Mouse (Mus musculus): ENCODE data around the gene Gramd1b. TPM values are rescaled to one million over a fixed set of nuclear protein-coding genes. Genes with fewer than 3 reads are reported as not detected.

The Gramd1b gene
- polyA plus RNA-seq, 1 experiment = not detected

GRCm38 (mm10) chr9:40320879-40321667 lies 210.1 kb downstream of the Gramd1b start:
- no peak for TF ChIP-seq GATA1 (IDR thresholded peaks at IDR 0.05; ENCODE audit: low read length)

GRCm38 (mm10) chr9:40320405-40320804 lies 210.8 kb downstream of the Gramd1b start:
- no peak for TF ChIP-seq GATA1 (IDR thresholded peaks at IDR 0.05; ENCODE audit: low read length)

GRCm38 (mm10) chr9:40318771-40319170 lies 212.4 kb downstream of the Gramd1b start:
- no peak for TF ChIP-seq GATA1 (IDR thresholded peaks at IDR 0.05; ENCODE audit: low read length)

GRCm38 (mm10) chr9:40317735-40318134 lies 213.4 kb downstream of the Gramd1b start:
- TF ChIP-seq GATA1 (IDR thresholded peaks at IDR 0.05; ENCODE audit: low read length) = no peak

GRCm38 (mm10) chr9:40316865-40317660 lies 214.1 kb downstream of the Gramd1b start:
- no peak for TF ChIP-seq GATA1 (IDR thresholded peaks at IDR 0.05; ENCODE audit: low read length)

- no peak for TF ChIP-seq GATA1 (IDR thresholded peaks at IDR 0.05; ENCODE audit: low read length)
Observed at GRCm38 (mm10) chr9:40311813-40312212, 219.4 kb downstream of the Gramd1b start.

- TF ChIP-seq GATA1 (IDR thresholded peaks at IDR 0.05; ENCODE audit: low read length) = no peak
Observed at GRCm38 (mm10) chr9:40309876-40310275, 221.3 kb downstream of the Gramd1b start.

GRCm38 (mm10) chr9:40307311-40307710 lies 223.9 kb downstream of the Gramd1b start:
- no peak for TF ChIP-seq GATA1 (IDR thresholded peaks at IDR 0.05; ENCODE audit: low read length)

GRCm38 (mm10) chr9:40304243-40304642 lies 226.9 kb downstream of the Gramd1b start:
- no peak for TF ChIP-seq GATA1 (IDR thresholded peaks at IDR 0.05; ENCODE audit: low read length)

GRCm38 (mm10) chr9:40302375-40302774 lies 228.8 kb downstream of the Gramd1b start:
- TF ChIP-seq GATA1 (IDR thresholded peaks at IDR 0.05; ENCODE audit: low read length) = no peak

- TF ChIP-seq GATA1 (IDR thresholded peaks at IDR 0.05; ENCODE audit: low read length) = no peak
Observed at GRCm38 (mm10) chr9:40301475-40301874, 229.7 kb downstream of the Gramd1b start.

- TF ChIP-seq GATA1 (IDR thresholded peaks at IDR 0.05; ENCODE audit: low read length) = no peak
Observed at GRCm38 (mm10) chr9:40300018-40300989, 230.9 kb downstream of the Gramd1b start.

GRCm38 (mm10) chr9:40299323-40299722 lies 231.9 kb downstream of the Gramd1b start:
- TF ChIP-seq GATA1 (IDR thresholded peaks at IDR 0.05; ENCODE audit: low read length) = no peak

- TF ChIP-seq GATA1 (IDR thresholded peaks at IDR 0.05; ENCODE audit: low read length) = no peak
Observed at GRCm38 (mm10) chr9:40297969-40298368, 233.2 kb downstream of the Gramd1b start.

GRCm38 (mm10) chr9:40296251-40296650 lies 234.9 kb downstream of the Gramd1b start:
- no peak for TF ChIP-seq GATA1 (IDR thresholded peaks at IDR 0.05; ENCODE audit: low read length)

All from G1E-ER4 (cell line).